Mouse (Mus musculus) left cerebral cortex, postnatal 14 days (tissue): ENCODE data around the gene Ppdpf. TPM values are rescaled to one million over a fixed set of nuclear protein-coding genes. Genes with fewer than 3 reads are reported as not detected.
"Not testable (repeated sequence)": the region's sequence is repeated elsewhere in the genome, so short reads cannot be mapped to it uniquely, and the experiment has no call there.

Experiments used
- DNase-seq, 2 experiments: peaks; one replicate each; pipeline ENCODE4 v3.0.0; 2021 to 2022; ENCODE audit warnings: low spot score in 2 of 2, mixed read lengths in 1 of 2
- intact Hi-C: fragments of 180-260 bp; cut with DNase I; formaldehyde crosslinking; loops from one replicate; pipeline ENCODE4 v1.15.1; 2025
- total RNA-seq, 2 experiments: library from RNA; stranded (reverse); gene quantifications; 2 replicates each; pipeline ENCODE4 v1.2.3; 2021

The Ppdpf gene
- total RNA-seq, 2 experiments from 2014 or later, result 114 to 118 TPM

DNA sequence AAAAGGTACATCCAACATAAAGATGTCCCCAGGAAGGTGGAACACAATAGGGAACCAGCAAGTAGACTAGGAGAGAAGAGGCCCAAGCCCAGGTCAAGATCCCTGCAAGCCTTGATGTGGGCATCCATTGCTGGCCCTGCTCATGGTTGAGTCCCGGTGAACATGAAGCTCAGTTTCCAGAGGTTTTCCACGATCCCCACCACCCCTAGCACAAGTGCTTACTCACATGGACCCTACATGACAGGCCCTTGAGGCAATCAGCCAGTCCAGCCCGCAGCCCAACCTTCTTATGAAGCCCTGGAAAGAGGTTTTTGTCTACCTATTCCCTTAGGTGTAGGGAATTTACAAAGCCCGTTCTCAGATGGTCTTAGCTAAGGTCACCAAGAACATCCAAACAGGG, 29.9 kb upstream of the Ppdpf start:
- no peak for DNase-seq
- intact Hi-C loops, result loop anchor here (2.0 kb wide), 1 partner anchor 36 kb away; no protein-coding TSS in a partner anchor

DNA sequence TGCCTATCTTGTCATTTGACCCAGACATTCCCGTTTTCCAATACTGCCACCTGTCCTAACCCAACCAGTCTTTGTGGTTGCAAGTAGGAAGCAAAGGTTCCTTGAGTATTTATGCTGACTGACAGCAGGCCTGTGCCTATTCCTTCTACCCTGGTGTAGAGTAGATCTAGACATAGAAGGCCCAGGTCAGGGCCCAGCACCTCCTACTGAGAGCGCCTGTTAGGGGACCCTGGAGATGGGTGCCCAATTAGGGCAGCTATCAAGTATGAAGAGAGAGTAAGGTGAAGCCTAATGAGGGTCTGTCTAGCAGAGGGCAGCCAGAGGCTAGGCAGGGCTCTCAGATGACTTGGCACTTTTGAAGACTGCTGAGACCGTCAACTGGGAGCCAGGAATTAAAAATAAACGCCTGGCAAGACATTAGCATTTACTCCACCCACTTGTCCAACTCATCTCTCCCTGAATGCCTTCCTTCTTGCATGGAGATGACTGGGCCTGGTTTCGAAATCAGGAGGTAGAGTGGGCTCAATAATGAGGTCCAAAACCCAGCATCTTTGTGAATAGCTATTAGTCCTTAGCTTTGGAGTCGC, 29.2 kb upstream of the Ppdpf start:
- DNase-seq, result no peak
- intact Hi-C loops, result loop anchor here (2.0 kb wide), 1 partner anchor 37 kb away; no protein-coding TSS in a partner anchor

DNA sequence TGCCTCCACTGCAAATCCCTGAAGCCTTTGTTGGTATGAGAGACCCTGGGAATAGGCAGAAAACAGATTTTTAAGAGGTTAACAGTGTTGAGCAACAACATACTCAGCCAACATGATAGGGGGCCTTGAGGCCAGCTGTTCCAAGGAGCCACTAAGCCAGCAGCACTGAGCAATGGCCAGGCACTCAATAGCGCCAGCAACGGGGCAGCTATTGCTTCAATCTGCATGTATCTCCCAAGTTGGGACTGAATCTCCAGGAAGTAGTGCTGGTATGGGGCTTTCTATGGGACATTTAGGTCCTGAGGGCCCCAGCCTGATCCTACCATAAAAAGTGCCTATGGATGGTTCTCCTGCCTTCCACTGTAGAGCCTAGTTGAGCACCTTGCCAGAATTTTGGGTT, 28.6 kb upstream of the Ppdpf start:
- DNase-seq, result no peak
- intact Hi-C loops, result no loop called here

DNA sequence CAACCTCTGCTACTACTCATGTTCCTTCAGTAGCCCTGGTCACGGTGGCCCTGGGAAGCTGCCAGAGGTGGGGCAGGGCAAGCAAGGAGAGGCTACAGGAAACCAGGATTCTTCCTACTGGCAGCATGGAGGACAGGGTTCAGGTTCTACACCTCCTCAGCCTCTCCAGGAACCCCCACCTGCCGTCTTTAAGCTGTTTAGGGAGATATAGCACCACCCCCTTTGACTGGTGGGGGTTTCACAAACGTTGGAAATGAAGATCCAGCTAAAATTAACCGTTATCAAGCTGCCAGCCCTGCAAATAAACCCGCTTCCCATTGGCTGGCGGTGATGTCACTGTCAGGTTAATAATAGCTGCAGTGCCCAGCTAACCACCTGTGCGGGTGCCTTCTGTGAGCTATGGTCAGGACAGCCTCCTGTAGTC, 27.9 kb upstream of the Ppdpf start:
- DNase-seq, result peak; percentile 86 to 94
- intact Hi-C loops, result no loop called here

DNA sequence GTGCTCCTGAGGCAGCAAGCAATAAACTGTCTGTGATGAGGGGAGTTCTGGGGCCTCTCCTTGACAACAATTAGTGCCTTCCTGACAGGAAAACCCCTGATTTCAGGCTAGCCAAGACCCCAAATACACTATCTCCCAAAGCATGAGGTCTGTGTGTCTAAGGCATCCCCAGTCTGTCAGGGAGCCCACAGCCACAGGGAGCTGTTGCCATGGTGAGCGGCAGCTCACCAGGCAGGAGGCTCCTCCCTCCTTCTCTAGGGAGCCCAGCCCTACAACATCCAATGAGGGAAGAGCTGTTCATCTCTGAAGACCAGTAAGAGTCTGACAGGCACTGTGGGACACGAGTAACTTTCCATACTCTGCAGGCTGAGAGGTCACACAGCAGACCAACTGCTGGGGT, 27.3 kb upstream of the Ppdpf start:
- DNase-seq, result peak; percentile 77 to 86
- intact Hi-C loops, result no loop called here

DNA sequence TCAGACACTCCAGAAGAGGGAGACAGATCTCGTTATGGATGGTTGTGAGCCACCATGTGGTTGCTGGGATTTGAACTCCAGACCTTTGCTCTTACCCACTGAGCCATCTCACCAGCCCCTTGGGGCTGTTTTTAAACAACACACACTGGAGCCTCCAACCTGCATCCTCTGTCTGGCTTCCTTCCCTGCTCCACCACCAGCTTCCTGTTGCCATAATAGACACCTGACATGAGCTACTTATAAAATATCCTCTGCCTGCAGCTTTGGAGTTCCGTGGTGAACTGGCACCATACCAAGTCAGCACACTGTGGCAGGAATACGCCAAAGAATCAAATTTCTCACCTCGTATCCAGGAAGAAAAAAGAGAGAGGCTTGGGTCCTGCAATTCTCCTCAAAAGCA, 26.2 kb upstream of the Ppdpf start:
- intact Hi-C loops, result no loop called here
- DNase-seq, result no peak

DNA sequence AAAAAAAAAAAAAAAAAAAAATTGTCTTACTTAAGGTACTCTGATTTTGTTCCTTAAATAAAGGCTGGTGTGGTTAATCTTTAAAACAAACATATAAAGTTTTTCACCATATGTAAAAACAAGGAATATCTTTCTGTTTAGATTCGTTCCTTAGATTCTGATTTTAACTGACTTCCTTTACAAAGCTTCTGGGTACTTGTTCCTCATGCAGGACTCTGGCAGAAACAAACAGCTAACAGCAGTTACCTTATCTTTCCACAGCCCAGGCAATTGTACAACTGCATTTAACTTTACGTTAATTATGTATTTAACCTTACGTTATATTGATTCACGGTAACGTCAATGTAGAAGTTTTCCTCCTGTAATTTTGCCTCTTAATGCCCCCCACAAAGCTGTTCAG, 20.6 kb upstream of the Ppdpf start:
- no peak for DNase-seq
- intact Hi-C loops, result no loop called here

DNA sequence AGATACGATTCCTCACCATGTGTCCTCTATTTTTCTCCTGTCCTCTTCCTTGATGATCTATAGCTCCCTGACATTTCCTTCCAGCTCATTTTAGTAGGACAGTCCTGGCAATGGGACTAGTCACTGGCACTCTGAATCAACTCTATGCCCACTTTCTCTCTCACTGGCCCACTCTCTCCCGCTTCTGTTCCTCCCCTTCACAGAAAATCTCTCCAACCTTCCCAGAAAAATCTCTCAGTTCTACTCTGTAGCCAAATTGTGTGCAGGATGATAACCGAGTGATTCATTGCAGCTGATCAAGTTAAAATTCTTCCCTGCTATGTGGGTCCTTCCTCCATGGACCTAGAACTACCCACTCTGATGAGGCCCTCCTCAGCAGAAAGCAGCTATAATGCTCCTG, 12.4 kb upstream of the Ppdpf start:
- DNase-seq, result no peak
- intact Hi-C loops, result no loop called here

DNA sequence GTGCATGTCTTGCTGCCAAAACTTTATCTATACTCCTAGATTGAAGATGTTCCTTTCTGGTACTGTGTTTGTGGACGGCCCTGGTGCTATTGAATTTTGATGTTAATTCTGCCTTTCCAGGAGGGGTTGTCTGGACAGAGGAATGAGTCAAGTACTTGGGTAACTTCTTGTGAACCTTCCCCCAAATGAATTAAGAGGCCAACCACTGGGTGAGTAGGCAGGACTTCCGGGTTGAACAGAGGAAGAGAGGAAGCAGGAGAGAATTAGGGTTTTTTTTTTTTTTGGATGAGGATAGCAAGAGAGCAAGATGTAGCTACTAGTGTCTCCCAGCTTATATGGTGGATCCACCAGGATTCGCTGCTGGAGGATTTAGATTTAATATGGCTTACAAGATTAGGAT, 9.0 kb upstream of the Ppdpf start:
- no peak for DNase-seq
- intact Hi-C loops, result no loop called here

DNA sequence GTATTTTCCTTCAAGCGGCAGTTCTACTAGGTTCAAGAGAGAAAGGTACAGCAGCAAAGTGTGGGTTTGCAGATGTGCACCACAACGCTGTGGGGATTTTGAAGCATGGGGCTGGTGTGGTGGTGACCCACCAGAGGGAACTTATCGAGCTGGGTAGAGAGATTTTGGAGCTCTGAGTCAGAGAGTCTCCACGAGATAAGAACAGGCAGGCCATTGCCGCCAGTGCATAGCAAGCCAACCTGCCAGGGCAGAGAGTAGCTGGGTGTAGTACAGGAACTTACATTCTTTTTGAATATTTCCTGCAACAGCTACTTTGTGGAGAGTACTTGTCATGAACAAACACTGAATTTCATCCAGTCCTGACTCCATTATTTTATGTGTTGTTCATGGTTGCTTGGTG, 8.6 kb upstream of the Ppdpf start:
- no peak for DNase-seq
- intact Hi-C loops, result no loop called here

DNA sequence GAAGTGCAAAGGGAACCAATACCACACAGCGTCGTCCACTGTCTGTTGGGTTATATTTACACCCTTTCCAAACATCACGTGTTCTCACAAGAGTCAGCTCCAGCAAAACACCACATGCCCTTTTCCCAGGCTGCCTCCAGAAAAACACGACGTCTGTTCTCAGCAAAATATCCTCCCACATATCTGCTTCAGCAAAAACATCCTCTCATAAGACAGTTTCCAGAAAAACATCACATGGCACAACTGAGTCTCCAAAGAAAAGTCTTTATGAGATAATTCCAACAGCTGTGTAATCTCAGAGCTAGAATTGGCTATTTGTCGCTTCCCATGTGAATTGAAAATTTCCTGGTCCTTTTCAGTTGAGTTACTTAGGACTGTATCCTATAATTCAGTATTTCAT, 6.1 kb upstream of the Ppdpf start:
- peak in 1 of 2 experiments; percentile 18 for DNase-seq
- intact Hi-C loops, result no loop called here

DNA sequence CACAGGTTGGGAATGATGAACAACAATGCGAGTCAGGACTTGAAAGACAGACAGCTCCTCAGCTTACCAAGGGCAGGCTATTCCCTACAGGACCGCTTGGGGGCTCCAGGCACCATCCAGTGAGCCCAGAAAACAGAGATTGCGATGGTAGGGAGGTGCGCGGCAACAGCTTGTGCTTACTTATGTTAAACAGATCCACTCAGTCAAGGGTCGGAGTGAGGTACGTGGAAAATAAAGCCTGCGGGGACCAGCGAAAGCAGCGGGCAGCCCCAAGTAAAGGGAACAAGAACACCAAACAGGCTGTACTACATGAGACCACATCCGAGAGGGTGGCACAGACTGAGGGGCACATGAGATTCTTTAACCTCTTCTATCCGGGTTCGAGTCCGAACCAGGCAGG, 412 bp upstream of the Ppdpf start:
- DNase-seq, result peak; percentile 91 to 93
- intact Hi-C loops, result loop anchor here (1.0 to 2.0 kb wide), 2 partner anchors 120 to 148 kb away; no protein-coding TSS in a partner anchor

DNA sequence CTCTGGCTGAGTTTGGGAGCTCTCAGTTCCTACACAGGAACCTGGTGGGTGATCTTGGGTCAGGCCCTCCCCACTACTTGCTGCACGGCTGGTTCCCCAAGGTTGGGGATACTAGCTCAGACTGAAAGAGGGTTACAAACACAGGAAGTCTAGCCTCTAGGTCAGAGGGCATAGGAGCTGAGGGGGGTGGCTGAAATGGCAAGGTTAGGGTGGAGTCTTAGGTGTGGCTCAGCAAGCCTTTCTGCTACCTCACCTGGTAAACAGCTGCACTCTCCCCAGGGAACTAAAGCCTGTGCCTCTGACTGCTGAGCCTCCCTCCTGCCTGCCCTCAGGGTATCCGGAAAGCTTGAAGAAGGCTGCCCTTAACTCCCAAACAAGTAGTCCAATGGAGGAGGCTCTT, 1.6 kb downstream of the Ppdpf start:
- intact Hi-C loops, result no loop called here
- no peak for DNase-seq

DNA sequence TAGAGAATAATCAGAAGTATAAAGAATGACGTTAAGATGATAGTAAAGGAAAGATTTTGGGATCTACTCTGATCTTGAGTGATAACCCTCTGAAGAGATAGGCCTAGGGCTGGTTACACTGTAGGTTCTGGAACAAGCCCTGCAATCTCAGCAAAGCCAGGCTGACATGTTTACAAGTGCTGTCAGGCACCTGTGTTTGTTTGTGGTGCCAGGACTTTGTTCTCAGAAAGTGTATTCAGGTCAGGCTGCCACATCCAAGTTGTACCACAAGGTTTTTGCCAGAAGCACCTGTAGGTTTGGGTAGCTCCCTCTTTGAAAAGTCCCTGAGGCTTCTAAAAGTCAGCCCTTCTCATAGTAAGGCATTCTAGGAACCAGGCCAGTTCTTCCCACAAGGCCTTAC, 2.3 kb downstream of the Ppdpf start:
- DNase-seq, result no peak
- intact Hi-C loops, result no loop called here

DNA sequence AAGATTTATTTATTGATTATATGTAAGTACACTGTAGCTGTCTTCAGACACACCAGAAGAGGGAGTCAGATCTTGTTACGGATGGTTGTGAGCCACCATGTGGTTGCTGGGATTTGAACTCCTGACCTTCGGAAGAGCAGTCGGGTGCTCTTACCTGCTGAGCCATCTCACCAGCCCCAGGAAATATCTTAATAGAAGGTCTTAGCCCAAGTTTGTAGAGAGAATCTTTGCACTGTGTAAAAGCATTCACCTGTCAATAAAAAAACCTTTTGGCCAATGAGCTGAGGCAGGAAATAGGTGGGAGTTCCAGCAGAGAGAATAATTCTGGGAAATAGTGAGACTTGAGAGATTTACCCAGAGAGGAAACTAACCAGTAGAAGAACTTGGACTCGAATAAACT, 4.3 kb downstream of the Ppdpf start:
- intact Hi-C loops, DNase-seq: not testable (repeated sequence)

DNA sequence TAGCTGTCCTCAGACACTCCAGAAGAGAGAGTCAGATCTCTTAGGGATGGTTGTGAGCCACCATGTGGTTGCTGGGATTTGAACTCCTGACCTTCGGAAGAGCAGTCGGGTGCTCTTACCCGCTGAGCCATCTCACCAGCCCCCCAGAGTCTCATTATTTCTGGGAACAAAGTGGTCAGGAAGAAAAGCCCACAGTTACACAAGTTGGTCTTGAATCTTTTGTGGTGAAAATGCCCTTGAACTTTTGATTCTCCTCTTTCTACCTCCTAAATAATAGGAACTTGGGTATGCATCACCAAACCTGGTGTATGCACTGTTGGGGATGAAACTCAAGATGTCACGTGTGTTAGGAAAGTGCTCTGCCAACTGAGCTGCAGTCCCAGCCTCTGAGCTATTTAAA, 4.9 kb downstream of the Ppdpf start:
- DNase-seq, result no peak
- intact Hi-C loops, result no loop called here

DNA sequence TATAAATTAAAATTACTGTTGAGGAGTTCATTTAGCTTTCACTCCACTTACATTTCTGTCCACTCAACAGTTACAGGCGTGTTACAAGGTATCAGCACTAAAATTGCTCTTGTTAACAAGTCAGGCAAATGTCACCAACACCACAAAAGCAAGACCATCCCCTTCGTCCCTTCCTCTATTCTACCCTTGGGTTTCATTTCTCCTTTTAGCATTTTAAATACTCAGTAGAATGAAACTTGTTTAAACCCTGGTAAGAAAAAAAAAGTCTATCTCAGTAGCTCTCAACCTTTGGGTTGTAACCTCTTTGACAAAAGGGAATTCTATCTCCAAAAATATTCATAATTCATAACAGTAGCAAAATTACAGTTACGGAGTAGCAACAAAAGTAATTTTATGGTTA, 6.0 kb downstream of the Ppdpf start:
- intact Hi-C loops, result no loop called here
- DNase-seq, result no peak

DNA sequence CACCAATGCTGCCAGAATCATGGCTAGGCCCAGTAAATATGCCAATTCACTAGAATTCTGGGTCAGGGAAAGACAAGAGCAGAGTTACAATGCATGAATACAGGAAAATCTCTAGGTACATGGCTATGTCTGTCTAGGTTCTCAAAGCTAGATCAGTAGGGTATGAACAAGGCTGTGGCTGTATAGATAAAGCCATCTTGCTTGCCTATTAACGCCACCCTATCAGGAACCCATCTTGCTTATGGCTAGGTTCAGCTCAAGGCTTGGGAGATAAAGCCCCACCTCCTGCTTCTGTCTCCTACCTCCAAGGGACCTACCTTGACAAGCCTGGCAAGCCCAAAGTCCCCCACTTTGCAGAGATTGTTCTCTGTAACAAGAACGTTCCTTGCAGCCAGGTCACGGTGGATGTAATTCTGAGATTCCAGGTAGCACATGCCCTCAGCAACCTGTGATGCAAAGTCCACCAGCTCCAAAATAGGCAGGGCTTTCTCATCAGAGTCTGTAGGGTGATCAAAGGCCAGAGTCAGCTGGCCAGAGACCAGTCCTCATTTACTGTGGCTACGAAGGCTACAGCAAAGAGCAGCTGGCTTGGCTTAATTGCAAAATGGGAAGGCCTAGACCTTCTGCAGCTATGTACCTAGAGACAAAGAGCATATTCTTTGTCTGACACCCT, 9.7 kb downstream of the Ppdpf start:
- intact Hi-C loops, result no loop called here
- DNase-seq, result no peak

DNA sequence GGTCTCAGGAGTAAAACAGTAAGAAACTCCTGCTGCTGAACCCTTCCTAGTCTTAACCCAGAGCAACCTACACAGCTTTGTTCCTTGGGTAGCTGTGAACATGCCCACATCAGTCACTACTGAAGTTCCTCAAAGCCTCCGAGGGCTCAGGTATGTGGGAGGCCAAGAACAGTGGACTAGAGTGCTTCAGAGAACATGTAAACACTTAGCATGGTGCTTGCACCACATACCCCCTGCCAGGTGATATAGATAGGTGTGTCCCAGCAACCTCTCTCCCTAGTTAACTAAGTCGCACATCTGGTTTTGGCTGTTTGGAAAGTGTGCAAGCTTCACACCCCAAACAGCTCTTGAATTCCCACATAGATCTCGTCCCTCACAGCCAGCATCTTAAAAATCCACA, 14.6 kb downstream of the Ppdpf start:
- DNase-seq, result no peak
- intact Hi-C loops, result no loop called here

DNA sequence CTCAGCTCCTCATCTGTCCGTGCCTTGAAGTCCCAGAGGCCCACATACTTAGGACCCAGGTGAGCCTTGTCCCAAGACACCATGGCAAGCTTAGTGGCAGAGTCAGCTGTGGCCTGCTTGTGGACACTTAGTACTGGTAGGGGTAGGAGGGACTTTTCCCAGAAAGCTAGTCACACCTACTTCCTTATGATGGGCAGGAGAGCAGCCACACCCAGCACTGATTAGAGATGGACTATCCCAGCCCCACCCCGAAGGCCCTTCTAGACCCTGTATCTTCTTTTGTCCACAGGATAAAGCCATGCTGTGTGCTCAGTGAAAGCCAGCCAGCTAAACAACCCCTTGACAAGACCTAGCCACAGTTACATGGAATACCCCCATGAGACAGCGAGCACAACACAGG, 15.4 kb downstream of the Ppdpf start, which contains the start of gene Ptk6:
Gene Ptk6 (minus strand): TSS at position 368 of the 400 bp plus-strand sequence.
- no peak for DNase-seq
- intact Hi-C loops, result no loop called here

DNA sequence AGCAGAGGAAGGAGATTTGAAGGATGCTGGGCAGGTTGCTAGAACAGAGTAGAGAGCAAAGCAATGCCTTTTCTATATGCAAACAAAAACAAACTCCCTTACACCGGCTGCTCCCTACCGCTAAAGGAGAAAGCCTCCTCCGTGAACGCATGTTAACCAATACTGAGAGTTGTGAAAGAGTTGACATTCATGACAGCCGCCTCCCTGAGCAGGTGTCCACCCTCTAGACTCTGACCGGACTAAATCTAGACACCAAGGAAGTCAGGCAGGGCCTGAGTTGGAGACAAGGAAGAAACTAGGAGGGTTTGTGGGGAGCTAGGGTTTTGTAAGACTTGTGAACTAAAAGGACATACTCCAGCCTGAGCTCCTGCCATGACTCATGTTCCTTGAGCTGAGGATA, 15.8 kb downstream of the Ppdpf start:
- intact Hi-C loops, result no loop called here
- DNase-seq, result no peak
